Mouse (Mus musculus) limb, embryonic 14.5 days (tissue): ENCODE measurements around the gene Gm48552. TPM values are rescaled to one million over a fixed set of nuclear protein-coding genes. Genes with fewer than 3 reads are reported as not detected.

Experiments
- ATAC-seq: fragments of 200-750 bp; cut with Nextera tagmentation; 2 replicates; pipeline ENCODE4 v1.8.0; 2017; ENCODE audit warnings: low read depth, moderate number of reproducible peaks, moderate TSS enrichment; ENCODE audit not compliant: low FRiP score
- DNase-seq: peaks from one replicate; pipeline ENCODE4 v3.0.0-alpha.2; 2015; ENCODE audit warnings: low spot score
- H3K27ac ChIP-seq: fragments of 300-500 bp; sonication (generic); replicated peaks from 2 replicates; pipeline ENCODE4 v1.5.1; 2014; ENCODE audit warnings: low read depth, mild to moderate bottlenecking, low read length, moderate library complexity, mixed read lengths
- H3K27me3 ChIP-seq: fragments of 300-500 bp; sonication (generic); 2 replicates; pipeline ENCODE4 v1.6.1; 2014; ENCODE audit warnings: low read length, mixed read lengths; ENCODE audit not compliant: control insufficient read depth, insufficient read depth
- H3K36me3 ChIP-seq: fragments of 300-500 bp; sonication (generic); 2 replicates; pipeline ENCODE4 v1.6.1; 2014; ENCODE audit warnings: mild to moderate bottlenecking, low read length, moderate library complexity, mixed read lengths; ENCODE audit not compliant: control insufficient read depth, insufficient read depth
- H3K4me1 ChIP-seq: fragments of 300-500 bp; sonication (generic); 2 replicates; pipeline ENCODE4 v1.6.1; 2014; ENCODE audit warnings: antibody characterized with exemption, low read length, mixed read lengths; ENCODE audit not compliant: control insufficient read depth, insufficient read depth
- H3K4me2 ChIP-seq: fragments of 300-500 bp; sonication (generic); replicated peaks from 2 replicates; pipeline ENCODE4 v1.6.1; 2014; ENCODE audit warnings: low read depth, mild to moderate bottlenecking, low read length, moderate library complexity; ENCODE audit not compliant: severe bottlenecking
- H3K4me3 ChIP-seq: fragments of 300-500 bp; sonication (generic); replicated peaks from 2 replicates; pipeline ENCODE4 v1.5.1; 2014; ENCODE audit warnings: low read length
- H3K9ac ChIP-seq: fragments of 300-500 bp; sonication (generic); 2 replicates; pipeline ENCODE4 v1.6.1; 2014; ENCODE audit warnings: mild to moderate bottlenecking, low read depth, low read length, moderate library complexity; ENCODE audit not compliant: severe bottlenecking
- H3K9me3 ChIP-seq: fragments of 300-500 bp; sonication (generic); 2 replicates; pipeline ENCODE4 v1.6.1; 2016; ENCODE audit warnings: low read length; ENCODE audit not compliant: control insufficient read depth
- POLR2A ChIP-seq: fragments of 200-500 bp; IDR thresholded peaks from 2 replicates; pipeline ENCODE4 v1.8.0; 2012; ENCODE audit warnings: inconsistent platforms, mild to moderate bottlenecking, moderate library complexity, borderline replicate concordance; ENCODE audit not compliant: insufficient read depth, insufficient read length; ENCODE audit errors: extremely low read depth
- WGBS: fragments of 180-500 bp; shearing (Covaris S2); extraction: QIAGEN DNeasy Blood & Tissue Kit; methylation state at CpG from one replicate; pipeline ENCODE4 v1.1.7; 2014; 5-methylcytosine and 5-hydroxymethylcytosine counted together
- polyA plus RNA-seq, 2 experiments: library from polyadenylated mRNA; depleted of rRNA in 1 of 2; stranded (reverse) in 1 of 2; unstranded in 1 of 2; fragments of >200 nt; fragmentation: Nextera tagmentation in 1 of 2; extraction: Ambion mirVana in 1 of 2; gene quantifications; 2 replicates each; pipeline versions ENCODE4 v1.2.1 to v1.2.3; 2012 to 2014

Gm48552 gene
- polyA plus RNA-seq, 2 experiments: 0.99 to 6.8 TPM

GRCm38 (mm10) chr10:81404082-81404481 is 15.3 kb downstream of the Gm48552 start:
- WGBS: 16% methylated on average over 9 of the region's 9 CpGs
- Histone ChIP-seq H3K27ac (no peak overlapping the region), H3K36me3 (peaks cover 85% of the 10 kb centered on the region), H3K9ac (no peak overlapping the region), H3K4me1 (peaks cover 56% of the 10 kb centered on the region), H3K9me3 (no peaks in the 10 kb centered on the region), H3K4me3 (no peak overlapping the region), H3K27me3 (no peaks in the 10 kb centered on the region), H3K4me2 (no peak overlapping the region)
- no peak for TF ChIP-seq POLR2A
- no peak for ATAC-seq
- no peak for DNase-seq

- Histone ChIP-seq H3K27me3 (no peaks in the 10 kb centered on the region), H3K9ac (no peak overlapping the region), H3K9me3 (no peaks in the 10 kb centered on the region), H3K27ac (no peak overlapping the region), H3K36me3 (peaks cover 82% of the 10 kb centered on the region), H3K4me2 (no peak overlapping the region), H3K4me1 (peaks cover 59% of the 10 kb centered on the region), H3K4me3 (no peak overlapping the region)
- ATAC-seq: no peak
- TF ChIP-seq POLR2A: no peak
- WGBS: 61% methylated on average over 18 of the region's 18 CpGs
- DNase-seq: no peak
These were observed 15.9 kb downstream of the Gm48552 start for GRCm38 (mm10) chr10:81404720-81405119.

GRCm38 (mm10) chr10:81405588-81406201 is 16.9 kb downstream of the Gm48552 start:
- no peak overlapping the region for H3K4me3 ChIP-seq
- DNase-seq: no peak
- H3K4me1 ChIP-seq: peaks cover 59% of the 10 kb centered on the region
- 47% methylated on average over 13 of the region's 13 CpGs for WGBS
- peaks cover 72% of the 10 kb centered on the region for H3K36me3 ChIP-seq
- H3K4me2 ChIP-seq: no peak overlapping the region
- ATAC-seq: no peak
- H3K9me3 ChIP-seq: no peaks in the 10 kb centered on the region
- no peaks in the 10 kb centered on the region for H3K27me3 ChIP-seq
- no peak overlapping the region for H3K27ac ChIP-seq
- H3K9ac ChIP-seq: no peak overlapping the region
- no peak for TF ChIP-seq POLR2A

- no peaks in the 10 kb centered on the region for H3K9me3 ChIP-seq
- 19% methylated on average over 24 of the region's 24 CpGs for WGBS
- peaks cover 56% of the 10 kb centered on the region for H3K4me1 ChIP-seq
- H3K9ac ChIP-seq: peak overlapping the region; percentile 12; the same call in 1 of the 2 replicates
- peak overlapping the region; percentile 25 for H3K4me2 ChIP-seq
- H3K27ac ChIP-seq: no peak overlapping the region
- ATAC-seq (no peak), DNase-seq (no peak)
- no peaks in the 10 kb centered on the region for H3K27me3 ChIP-seq
- no peak for TF ChIP-seq POLR2A
- H3K4me3 ChIP-seq: peak overlapping the region; percentile 17; the same call in 1 of the 2 replicates
- H3K36me3 ChIP-seq: peaks cover 67% of the 10 kb centered on the region
These were observed 18.0 kb downstream of the Gm48552 start for GRCm38 (mm10) chr10:81406504-81407440.
